Mouse (Mus musculus) cerebellum, adult 11-12 months (tissue): ENCODE measurements around the gene Tpbpb.
"Not testable (repeated sequence)": the region's sequence is repeated elsewhere in the genome, so short reads cannot be mapped to it uniquely, and the experiment has no call there.

ENCODE experiments used
- DNase-seq: peaks from one replicate; pipeline ENCODE4 v3.0.0; 2022

Tpbpb gene

DNA sequence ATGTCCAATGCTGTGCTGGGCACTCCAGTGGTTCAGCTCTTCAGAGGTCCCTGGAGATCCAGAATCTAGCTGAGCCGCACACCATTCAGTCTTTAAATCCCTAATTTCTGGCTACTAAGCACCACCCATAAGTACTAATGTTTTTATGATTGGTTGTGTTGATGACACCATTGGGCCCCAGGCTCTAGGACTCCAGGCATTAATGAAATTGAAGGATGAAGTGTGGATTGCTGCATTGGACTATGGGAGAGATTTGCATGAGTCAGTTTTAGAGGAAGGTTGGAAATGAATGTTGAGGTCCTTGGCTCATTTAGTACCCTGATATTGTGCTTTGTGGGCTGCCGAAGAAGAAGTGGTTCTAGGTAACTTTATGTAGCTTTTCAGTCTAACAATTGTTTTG lies at the start of gene Tpbpb:
Gene Tpbpb, minus strand, starts transcription at position 101 of the 400 bp plus-strand sequence.
- not testable (repeated sequence) for DNase-seq

DNA sequence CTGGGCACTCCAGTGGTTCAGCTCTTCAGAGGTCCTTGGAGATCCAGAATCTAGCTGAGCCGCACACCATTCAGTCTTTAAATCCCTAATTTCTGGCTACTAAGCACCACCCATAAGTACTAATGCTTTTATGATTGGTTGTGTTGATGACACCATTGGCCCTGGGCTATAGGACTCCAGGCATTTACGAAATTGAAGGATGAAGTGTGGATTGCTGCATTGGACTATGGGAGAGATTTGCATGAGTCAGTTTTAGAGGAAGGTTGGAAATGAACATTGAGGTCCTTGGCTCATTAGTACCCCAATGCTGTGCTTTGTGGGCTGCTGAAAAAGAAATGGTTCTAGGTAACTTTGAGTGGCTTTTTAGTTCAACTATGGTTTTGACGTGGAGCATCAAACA lies 37.2 kb upstream of the Tpbpb start, which contains the start of gene Tpbpa:
Gene Tpbpa, minus strand, starts transcription at position 101 of the 400 bp plus-strand sequence.
- DNase-seq, result not testable (repeated sequence)

DNA sequence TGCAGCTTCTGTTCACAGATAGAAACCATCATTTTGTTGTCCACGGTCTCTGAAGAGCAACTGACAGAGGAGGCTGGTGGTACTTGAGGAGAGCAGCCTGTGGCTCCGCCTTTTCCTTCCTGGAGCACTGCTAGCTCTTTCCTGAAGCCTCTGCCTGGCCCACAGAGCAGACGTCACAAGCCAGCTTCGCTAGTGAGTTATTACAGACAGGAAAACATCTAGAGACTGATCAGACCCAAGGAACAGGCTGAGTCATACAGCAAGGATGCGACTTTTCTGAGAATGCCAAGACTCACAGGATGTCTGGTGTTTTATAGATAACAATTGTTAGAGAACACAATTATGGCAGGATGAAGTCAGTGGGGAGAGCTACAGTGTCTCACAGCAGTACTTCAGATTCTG lies 31.8 kb upstream of the Tpbpb start, which contains the start of the genes Gm49391 and Ctla2a:
Gene Gm49391, minus strand, starts transcription at position 72 of the 402 bp plus-strand sequence.
Gene Ctla2a, minus strand, starts transcription at position 126 of the 402 bp plus-strand sequence.
- DNase-seq, result no peak

DNA sequence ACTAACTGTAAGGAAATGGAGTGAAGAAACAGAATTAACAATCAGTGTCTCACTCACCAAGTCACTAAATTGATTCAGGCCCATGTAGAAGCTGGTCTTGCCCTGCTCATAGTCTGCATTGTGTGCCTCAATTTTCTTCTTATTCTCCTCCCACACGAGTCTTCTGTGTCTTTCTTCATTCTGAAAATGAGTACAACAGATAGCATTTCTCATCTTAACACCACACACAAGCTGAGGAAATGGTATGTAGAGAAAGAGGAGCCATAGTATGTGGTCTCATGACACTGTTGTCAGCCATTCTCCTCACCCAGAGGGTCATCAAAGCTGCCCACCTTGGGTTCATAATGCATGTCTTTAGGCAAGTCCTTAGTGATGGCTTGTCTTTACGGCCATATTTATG lies 30.8 kb upstream of the Tpbpb start, which contains the start of gene Gm49393:
Gene Gm49393, minus strand, starts transcription at position 101 of the 400 bp plus-strand sequence.
- not testable (repeated sequence) for DNase-seq

DNA sequence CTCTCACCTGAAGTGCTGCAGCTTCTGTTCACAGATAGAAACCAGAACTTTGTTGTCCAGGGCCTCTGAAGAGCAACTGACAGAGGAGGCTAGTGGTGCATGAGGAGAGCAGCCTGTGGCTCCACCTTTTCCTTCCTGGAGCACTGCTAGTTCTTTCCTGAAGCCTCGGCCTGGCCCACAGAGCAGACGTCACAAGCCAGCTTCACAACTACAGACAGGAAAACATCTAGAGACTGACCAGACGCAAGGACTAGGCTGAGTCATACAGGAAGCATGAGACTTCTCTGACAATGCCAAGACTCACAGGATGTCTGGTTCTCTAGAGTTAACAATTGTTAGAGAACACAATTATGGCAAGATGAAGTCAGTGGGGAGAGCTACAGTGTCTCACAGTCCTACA lies 7.4 kb downstream of the Tpbpb start, which contains the start of gene Ctla2b:
Gene Ctla2b, minus strand, starts transcription at position 120 of the 400 bp plus-strand sequence.
- DNase-seq, result no peak

DNA sequence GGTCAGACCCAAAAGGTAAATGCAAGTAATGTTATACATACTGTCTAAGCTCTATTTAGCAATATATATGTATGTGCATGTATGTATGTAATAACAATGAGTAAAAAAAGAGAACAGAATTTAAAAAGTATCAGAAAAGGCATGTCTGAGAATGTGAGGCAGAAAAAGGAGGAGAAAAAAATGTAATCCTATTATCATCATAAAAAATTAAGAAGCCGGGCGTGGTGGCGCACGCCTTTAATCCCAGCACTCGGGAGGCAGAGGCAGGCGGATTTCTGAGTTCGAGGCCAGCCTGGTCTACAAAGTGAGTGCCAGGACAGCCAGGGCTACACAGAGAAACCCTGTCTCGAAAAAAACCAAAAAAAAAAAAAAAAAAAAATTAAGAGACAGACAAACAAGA lies 7.9 kb downstream of the Tpbpb start, which contains the start of gene Gm49392:
Gene Gm49392, minus strand, starts transcription at position 101 of the 400 bp plus-strand sequence.
- DNase-seq, result not testable (repeated sequence)

DNA sequence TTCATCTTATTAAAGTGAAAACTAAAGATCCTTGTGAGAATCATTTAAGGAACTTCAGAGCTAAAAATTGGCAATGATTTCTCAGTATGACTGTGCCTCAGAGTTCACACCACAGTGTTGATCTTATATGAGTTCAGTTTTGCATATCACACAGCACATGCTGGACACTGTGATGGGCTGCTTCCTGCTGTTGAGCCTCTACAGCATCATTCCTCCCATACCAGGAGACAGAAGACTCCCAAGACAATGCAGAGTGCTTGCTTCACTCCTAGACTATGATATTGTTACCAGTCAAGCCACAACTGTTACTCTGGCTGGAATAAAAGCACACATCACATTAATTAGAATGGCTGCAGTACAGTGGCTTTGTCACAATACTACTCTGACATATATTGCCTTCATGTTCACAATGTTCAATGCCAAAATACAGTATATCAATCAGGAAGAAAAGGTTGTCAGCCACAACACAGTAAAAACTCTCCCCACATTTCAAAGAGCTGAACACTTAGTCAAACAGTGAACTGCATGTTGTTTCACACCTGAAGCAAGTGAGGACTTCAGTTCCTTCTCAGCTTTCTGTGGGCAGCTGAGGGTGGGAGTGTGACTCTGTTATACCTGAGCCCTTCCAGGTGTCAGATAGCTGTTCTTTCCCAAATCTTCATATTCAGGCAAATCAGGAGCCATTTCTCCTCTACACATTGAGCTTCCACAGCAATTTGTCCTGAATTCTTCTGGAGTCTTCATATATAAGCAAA lies 9.1 kb downstream of the Tpbpb start:
- no peak for DNase-seq

DNA sequence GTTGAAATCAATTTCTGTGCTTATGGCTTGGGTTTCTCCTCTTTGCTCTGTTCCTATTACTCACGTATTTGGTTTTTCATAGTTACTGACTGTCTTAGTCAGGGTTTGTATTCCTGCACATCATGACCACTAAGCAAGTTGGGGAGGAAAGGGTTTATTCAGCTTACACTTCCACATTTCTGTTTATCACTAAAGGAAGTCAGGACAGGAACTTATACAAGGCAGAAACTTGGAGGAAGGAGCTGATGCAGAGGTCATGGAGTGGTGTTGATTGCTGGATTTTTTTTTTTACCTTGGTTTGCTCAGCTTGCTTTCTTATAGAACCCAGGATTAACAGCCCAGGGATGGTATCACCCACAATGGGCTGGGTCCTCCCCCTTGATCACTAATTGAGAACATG lies 12.4 kb downstream of the Tpbpb start:
- no peak for DNase-seq

DNA sequence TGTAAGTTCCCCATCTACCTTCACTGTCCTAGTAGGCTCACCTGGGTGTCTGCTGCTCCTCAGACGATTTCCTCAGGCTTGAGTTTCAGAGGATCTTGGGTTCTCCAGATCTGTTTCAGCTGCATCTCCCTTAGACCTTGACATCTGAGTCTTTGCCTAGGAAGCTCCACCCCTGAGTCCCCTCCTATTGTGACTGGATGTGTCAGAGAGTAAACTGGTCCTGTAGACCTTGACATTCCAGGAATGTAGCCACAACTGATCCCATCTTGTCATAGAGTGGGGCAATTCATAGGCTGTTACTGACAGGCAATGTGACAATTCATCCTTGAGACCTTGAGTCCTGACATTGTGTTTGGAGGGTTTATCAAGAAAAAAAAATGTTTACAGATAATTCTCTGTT lies 40.4 kb downstream of the Tpbpb start, which contains the start of gene 4930486L24Rik:
Gene 4930486L24Rik, minus strand, starts transcription at position 195 of the 400 bp plus-strand sequence.
- no peak for DNase-seq
